Mouse (Mus musculus): ENCODE measurements around the gene Adamts17.

DNA sequence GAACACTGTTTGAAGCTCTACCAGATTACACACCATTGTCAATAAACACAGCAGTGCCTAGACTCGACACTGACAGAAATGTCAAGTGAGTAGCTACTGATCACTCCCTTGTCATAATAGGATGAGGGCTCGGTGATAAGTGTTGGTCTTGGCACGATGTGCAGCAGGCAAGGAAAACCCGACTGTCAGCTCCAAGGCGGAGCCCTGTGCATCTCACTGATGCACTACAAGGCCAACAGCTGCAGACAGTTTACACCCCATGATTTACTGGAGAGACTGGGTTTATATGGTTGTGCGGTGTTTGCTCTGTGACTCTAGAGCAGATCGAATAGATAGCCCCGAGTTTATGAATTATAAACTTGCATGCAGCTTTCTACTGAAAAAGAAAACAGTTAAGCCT lies 124.0 kb downstream of the Adamts17 start:
- no peak for TF ChIP-seq POLR2A (IDR thresholded peaks at IDR 0.05; ENCODE audit: insufficient read depth, low read length)
- TF ChIP-seq CTCF (IDR thresholded peaks at IDR 0.05; ENCODE audit: low read depth, low read length), result no peak
- no peak for TF ChIP-seq EP300 (IDR thresholded peaks at IDR 0.05; ENCODE audit: insufficient read depth, low read depth, low read length)

Measured in ES-Bruce4 (cell line).